Mouse (Mus musculus) intestine, embryonic 14.5 days (tissue): ENCODE data around the gene Mettl27. TPM values are rescaled to one million over a fixed set of nuclear protein-coding genes. Genes with fewer than 3 reads are reported as not detected.

ENCODE experiments used
- ATAC-seq: fragments of 200-750 bp; cut with Nextera tagmentation; replicated peaks from 2 replicates; pipeline ENCODE4 v1.8.0; 2017; ENCODE audit warnings: low read depth, moderate number of reproducible peaks, moderate TSS enrichment, moderate library complexity; ENCODE audit not compliant: low FRiP score, low TSS enrichment
- DNase-seq: peaks from one replicate; pipeline ENCODE4 v3.0.0-alpha.2; 2018; ENCODE audit warnings: low spot score
- H3K27ac ChIP-seq: fragments of 300-500 bp; sonication (generic); 2 replicates; pipeline ENCODE4 v1.5.1; 2014; ENCODE audit warnings: low read depth, mild to moderate bottlenecking, control low read depth
- H3K27me3 ChIP-seq: fragments of 300-500 bp; sonication (generic); replicated peaks from 2 replicates; pipeline ENCODE4 v1.6.1; 2014; ENCODE audit warnings: low read length, control low read depth; ENCODE audit not compliant: control insufficient read depth, insufficient read depth
- H3K36me3 ChIP-seq: fragments of 300-500 bp; sonication (generic); 2 replicates; pipeline ENCODE4 v1.6.1; 2014; ENCODE audit warnings: low read length, control low read depth; ENCODE audit not compliant: control insufficient read depth, insufficient read depth
- H3K4me1 ChIP-seq: fragments of 300-500 bp; sonication (generic); replicated peaks from 2 replicates; pipeline ENCODE4 v1.6.1; 2014; ENCODE audit warnings: low read length, control low read depth, mixed read lengths; ENCODE audit not compliant: control insufficient read depth, insufficient read depth
- H3K4me2 ChIP-seq: fragments of 300-500 bp; sonication (generic); 2 replicates; pipeline ENCODE4 v1.6.1; 2014; ENCODE audit warnings: low read length
- H3K4me3 ChIP-seq: fragments of 300-500 bp; sonication (generic); 2 replicates; pipeline ENCODE4 v1.5.1; 2014; ENCODE audit warnings: low read depth, low read length, control low read depth, mixed read lengths
- H3K9ac ChIP-seq: fragments of 300-500 bp; sonication (generic); 2 replicates; pipeline ENCODE4 v1.6.1; 2014; ENCODE audit warnings: mild to moderate bottlenecking, low read length
- H3K9me3 ChIP-seq: fragments of 300-500 bp; sonication (generic); 2 replicates; pipeline ENCODE4 v1.6.1; 2016; ENCODE audit warnings: low read length, control low read depth; ENCODE audit not compliant: control insufficient read depth
- WGBS: fragments of 180-500 bp; shearing (Covaris S2); extraction: QIAGEN DNeasy Blood & Tissue Kit; methylation state at CpG from one replicate; pipeline ENCODE4 v1.1.7; 2014; 5-methylcytosine and 5-hydroxymethylcytosine counted together
- polyA plus RNA-seq: library from polyadenylated mRNA; unstranded; fragments of >200 nt; fragmentation: Nextera tagmentation; extraction: Ambion mirVana; gene quantifications from 2 replicates; pipeline ENCODE4 v1.2.1, GENCODE M21; 2014

The Mettl27 gene
- polyA plus RNA-seq, 1 experiment from 2014 or later, result 22.7 TPM

DNA sequence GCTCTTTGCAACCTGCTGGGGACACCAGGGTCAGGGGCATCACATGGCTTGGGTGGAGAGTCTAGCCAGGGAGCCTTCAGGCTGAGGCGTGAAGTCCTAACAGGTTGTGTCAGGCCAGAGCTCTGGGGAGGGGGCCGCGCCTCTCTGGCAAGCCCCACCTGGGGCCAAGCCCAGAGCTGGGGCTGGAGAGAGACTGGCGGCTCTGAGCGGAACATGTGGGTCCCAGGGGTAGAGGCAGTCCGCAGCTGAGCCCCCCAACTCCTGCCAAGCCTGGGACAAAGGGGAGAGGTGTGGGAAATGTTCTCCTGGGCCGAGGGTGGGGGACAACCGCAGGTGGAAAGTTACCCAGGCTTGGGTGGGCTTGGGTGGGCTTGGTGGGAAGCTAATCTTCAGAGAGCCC lies 35.2 kb upstream of the Mettl27 start:
- Histone ChIP-seq H3K4me1 (peaks cover 19% of the 10 kb centered on the region), H3K27ac (no peak overlapping the region), H3K9me3 (no peaks in the 10 kb centered on the region), H3K4me2 (no peak overlapping the region), H3K27me3 (no peaks in the 10 kb centered on the region), H3K4me3 (no peak overlapping the region), H3K9ac (no peak overlapping the region), H3K36me3 (no peaks in the 10 kb centered on the region)
- DNase-seq (no peak), ATAC-seq (no peak)
- WGBS, result 81% methylated on average over 8 of the region's 8 CpGs

- no peak for DNase-seq
- 0 out of 2 replicates have a peak, but pooled peaks have one; percentile 35 for ATAC-seq
- H3K4me1 ChIP-seq, result peaks cover 19% of the 10 kb centered on the region
- no peaks in the 10 kb centered on the region for H3K27me3 ChIP-seq
- H3K36me3 ChIP-seq, result no peaks in the 10 kb centered on the region
- no peak overlapping the region for H3K27ac ChIP-seq
- H3K9me3 ChIP-seq, result no peaks in the 10 kb centered on the region
- no peak overlapping the region for H3K4me2 ChIP-seq
- WGBS, result 32% methylated on average over 17 of the region's 17 CpGs
- no peak overlapping the region for H3K4me3 ChIP-seq
- no peak overlapping the region for H3K9ac ChIP-seq
Measured at GRCm38 (mm10) chr5:134897596-134897995, 34.6 kb upstream of the Mettl27 start.

DNA sequence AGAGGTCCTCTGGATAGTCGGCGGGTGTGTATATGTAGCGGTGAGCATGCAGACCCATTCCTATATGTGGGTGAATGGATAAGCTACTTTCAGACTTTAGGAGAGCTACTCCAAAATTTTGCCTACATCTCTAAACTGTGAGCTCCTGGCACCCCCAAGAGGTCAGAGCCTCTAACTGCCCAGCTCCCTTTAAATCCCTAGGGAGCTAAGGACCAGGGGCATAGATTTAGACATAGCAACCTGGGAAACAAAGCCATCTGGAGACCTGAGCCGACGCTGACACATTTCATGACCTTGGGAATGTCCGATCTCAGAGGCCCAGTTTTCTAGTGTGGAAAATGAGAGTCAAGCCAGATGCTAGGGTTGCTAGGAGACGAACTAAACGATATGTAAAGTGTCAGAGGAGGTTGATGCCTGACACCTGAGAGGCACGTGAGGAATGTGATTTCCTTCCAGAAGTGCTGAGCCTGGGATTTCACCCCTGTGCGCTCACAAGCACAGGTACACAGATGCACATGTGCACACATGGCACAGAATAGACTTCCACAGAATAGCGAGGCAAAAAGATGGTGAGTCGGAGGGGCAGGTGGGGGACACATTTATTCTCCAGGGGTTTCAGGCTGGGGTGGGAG lies 31.0 kb upstream of the Mettl27 start:
- DNase-seq (peak; percentile 60), ATAC-seq (peak; percentile 56)
- no peak overlapping the region for H3K4me3 ChIP-seq
- no peaks in the 10 kb centered on the region for H3K36me3 ChIP-seq
- H3K27ac ChIP-seq, result no peak overlapping the region
- no peak overlapping the region for H3K9ac ChIP-seq
- H3K4me2 ChIP-seq, result no peak overlapping the region
- H3K27me3 ChIP-seq, result no peaks in the 10 kb centered on the region
- no peaks in the 10 kb centered on the region for H3K9me3 ChIP-seq
- H3K4me1 ChIP-seq, result peaks cover 12% of the 10 kb centered on the region
- WGBS, result 26% methylated on average over 12 of the region's 12 CpGs

GRCm38 (mm10) chr5:134901644-134902027 lies 30.5 kb upstream of the Mettl27 start:
- H3K4me2 ChIP-seq, result no peak overlapping the region
- no peak overlapping the region for H3K4me3 ChIP-seq
- no peaks in the 10 kb centered on the region for H3K9me3 ChIP-seq
- H3K4me1 ChIP-seq, result peaks cover 12% of the 10 kb centered on the region
- H3K9ac ChIP-seq, result no peak overlapping the region
- no peak; the same call in 1 of the 2 replicates for ATAC-seq
- no peaks in the 10 kb centered on the region for H3K27me3 ChIP-seq
- DNase-seq, result no peak
- H3K36me3 ChIP-seq, result no peaks in the 10 kb centered on the region
- WGBS, result 69% methylated on average over 8 of the region's 8 CpGs
- no peak overlapping the region for H3K27ac ChIP-seq

- Histone ChIP-seq H3K27me3 (no peaks in the 10 kb centered on the region), H3K4me3 (no peak within 1 kb of the TSS), H3K9me3 (no peaks in the 10 kb centered on the region), H3K4me2 (no peak within 1 kb of the TSS), H3K27ac (no peak within 1 kb of the TSS), H3K9ac (no peak within 1 kb of the TSS), H3K36me3 (no peaks in the 10 kb centered on the region), H3K4me1 (no peaks in the 10 kb centered on the region)
- DNase-seq (no peak), ATAC-seq (0 out of 2 replicates have a peak, but pooled peaks have one; percentile 18)
- 84% methylated on average over 6 of the region's 6 CpGs for WGBS
Measured at GRCm38 (mm10) chr5:134906633-134907032, 25.5 kb upstream of the Mettl27 start, which contains the start of gene Tmem270. Gene Tmem270, minus strand, starts transcription at chr5:134906733.

DNA sequence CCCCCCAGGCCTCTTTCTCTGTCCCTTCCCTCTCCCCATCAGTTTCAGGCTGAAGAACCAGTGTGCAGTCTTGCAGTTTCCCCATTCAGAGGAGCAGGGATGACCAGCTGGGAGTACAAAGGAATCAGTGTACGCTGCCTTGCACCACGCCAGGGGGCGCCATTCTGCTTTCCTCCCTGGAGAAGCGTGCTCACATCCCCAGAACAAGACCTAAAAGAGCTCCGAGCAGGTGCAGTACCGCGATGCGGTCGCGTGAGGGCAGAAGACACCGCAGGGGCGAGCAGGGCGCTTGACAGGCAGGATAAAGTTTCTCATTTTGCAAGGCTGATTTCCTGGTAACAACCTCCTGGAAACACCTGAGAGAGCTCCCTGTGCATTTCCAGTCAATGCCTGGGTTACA lies 25.0 kb upstream of the Mettl27 start:
- H3K36me3 ChIP-seq, result no peaks in the 10 kb centered on the region
- H3K4me1 ChIP-seq, result no peaks in the 10 kb centered on the region
- H3K9me3 ChIP-seq, result no peaks in the 10 kb centered on the region
- H3K27me3 ChIP-seq, result no peaks in the 10 kb centered on the region
- H3K4me2 ChIP-seq, result no peak overlapping the region
- ATAC-seq (peak; percentile 81), DNase-seq (peak; percentile 99)
- WGBS, result 1% methylated on average over 13 of the region's 13 CpGs
- no peak overlapping the region for H3K9ac ChIP-seq
- H3K27ac ChIP-seq, result no peak overlapping the region
- H3K4me3 ChIP-seq, result no peak overlapping the region

DNA sequence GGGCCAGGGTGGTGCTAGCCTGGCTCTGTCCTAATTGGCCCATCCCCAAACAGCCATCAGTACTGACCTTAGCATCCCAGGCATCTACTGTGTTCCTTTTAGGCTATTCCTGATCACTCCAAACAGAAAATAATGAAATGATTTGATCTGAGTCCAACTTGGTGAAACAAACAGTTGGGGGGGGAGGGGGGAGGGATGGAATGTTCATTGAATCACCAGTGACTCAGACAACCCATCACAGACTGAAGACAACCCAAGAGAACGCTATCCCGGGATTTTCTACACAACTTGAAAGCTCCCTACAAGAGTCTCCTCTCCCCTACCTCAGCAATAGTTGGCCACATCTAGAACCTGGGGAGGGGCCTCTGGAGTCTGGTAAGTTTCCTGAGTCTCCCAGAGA lies 20.3 kb upstream of the Mettl27 start:
- DNase-seq (no peak), ATAC-seq (no peak)
- Histone ChIP-seq H3K4me2 (no peak overlapping the region), H3K4me3 (no peak overlapping the region), H3K27me3 (no peaks in the 10 kb centered on the region), H3K4me1 (no peaks in the 10 kb centered on the region), H3K36me3 (no peaks in the 10 kb centered on the region), H3K9ac (no peak overlapping the region), H3K9me3 (no peaks in the 10 kb centered on the region), H3K27ac (no peak overlapping the region)
- 88% methylated on average over 2 of the region's 2 CpGs for WGBS

- Histone ChIP-seq H3K9ac (no peak overlapping the region), H3K27ac (no peak overlapping the region), H3K4me2 (no peak overlapping the region), H3K36me3 (no peaks in the 10 kb centered on the region), H3K4me3 (no peak overlapping the region), H3K4me1 (no peaks in the 10 kb centered on the region), H3K27me3 (no peaks in the 10 kb centered on the region), H3K9me3 (0 out of 2 replicates have a peak, but pooled peaks cover 3% of the 10 kb centered on the region)
- WGBS, result 70% methylated on average over 3 of the region's 3 CpGs
- no peak for DNase-seq
- ATAC-seq, result no peak
Measured at GRCm38 (mm10) chr5:134913352-134913751, 18.8 kb upstream of the Mettl27 start.

- no peak for ATAC-seq
- H3K4me1 ChIP-seq, result no peaks in the 10 kb centered on the region
- no peak overlapping the region for H3K4me3 ChIP-seq
Measured at GRCm38 (mm10) chr5:134913753-134914152, 18.4 kb upstream of the Mettl27 start.

More at GRCm38 (mm10) chr5:134913753-134914152, 18.4 kb upstream of the Mettl27 start:
- Histone ChIP-seq H3K9me3 (0 out of 2 replicates have a peak, but pooled peaks cover 3% of the 10 kb centered on the region), H3K27me3 (no peaks in the 10 kb centered on the region), H3K27ac (no peak overlapping the region), H3K9ac (no peak overlapping the region), H3K4me2 (no peak overlapping the region), H3K36me3 (no peaks in the 10 kb centered on the region)
- DNase-seq, result no peak
- 77% methylated on average over 4 of the region's 4 CpGs for WGBS
